Mouse (Mus musculus): Measurements from ENCODE around the gene Thap12. TPM values are rescaled to one million over a fixed set of nuclear protein-coding genes. Genes with fewer than 3 reads are reported as not detected.
A peak's percentile ranks its signal among the peaks of the same experiment; 100 is the strongest.

The Thap12 gene
- total RNA-seq (2021): 10 to 100 TPM; 74.8 to 77.7 TPM
- long read RNA-seq, experiment 1, transcript Thap12-201 (5 exons, 3,723 nt): major isoform, 50 of 93 reads
- long read RNA-seq, experiment 1, transcript Thap12-202 (6 exons, 1,123 nt): minor isoform, 20 of 93 reads
- long read RNA-seq, experiment 1, partial matches to known transcripts: 17 of 93 reads
- long read RNA-seq, experiment 1, other reads (novel, unspliced or antisense): 2 of 93 reads
- long read RNA-seq, experiment 2, transcript Thap12-202 (6 exons, 1,123 nt): minor isoform, 15 of 89 reads
- long read RNA-seq, experiment 2, transcript Thap12-201 (5 exons, 3,723 nt): major isoform, 57 of 89 reads
- long read RNA-seq, experiment 2, partial matches to known transcripts: 0 of 89 reads
- long read RNA-seq, experiment 2, other reads (novel, unspliced or antisense): 16 of 89 reads

DNA sequence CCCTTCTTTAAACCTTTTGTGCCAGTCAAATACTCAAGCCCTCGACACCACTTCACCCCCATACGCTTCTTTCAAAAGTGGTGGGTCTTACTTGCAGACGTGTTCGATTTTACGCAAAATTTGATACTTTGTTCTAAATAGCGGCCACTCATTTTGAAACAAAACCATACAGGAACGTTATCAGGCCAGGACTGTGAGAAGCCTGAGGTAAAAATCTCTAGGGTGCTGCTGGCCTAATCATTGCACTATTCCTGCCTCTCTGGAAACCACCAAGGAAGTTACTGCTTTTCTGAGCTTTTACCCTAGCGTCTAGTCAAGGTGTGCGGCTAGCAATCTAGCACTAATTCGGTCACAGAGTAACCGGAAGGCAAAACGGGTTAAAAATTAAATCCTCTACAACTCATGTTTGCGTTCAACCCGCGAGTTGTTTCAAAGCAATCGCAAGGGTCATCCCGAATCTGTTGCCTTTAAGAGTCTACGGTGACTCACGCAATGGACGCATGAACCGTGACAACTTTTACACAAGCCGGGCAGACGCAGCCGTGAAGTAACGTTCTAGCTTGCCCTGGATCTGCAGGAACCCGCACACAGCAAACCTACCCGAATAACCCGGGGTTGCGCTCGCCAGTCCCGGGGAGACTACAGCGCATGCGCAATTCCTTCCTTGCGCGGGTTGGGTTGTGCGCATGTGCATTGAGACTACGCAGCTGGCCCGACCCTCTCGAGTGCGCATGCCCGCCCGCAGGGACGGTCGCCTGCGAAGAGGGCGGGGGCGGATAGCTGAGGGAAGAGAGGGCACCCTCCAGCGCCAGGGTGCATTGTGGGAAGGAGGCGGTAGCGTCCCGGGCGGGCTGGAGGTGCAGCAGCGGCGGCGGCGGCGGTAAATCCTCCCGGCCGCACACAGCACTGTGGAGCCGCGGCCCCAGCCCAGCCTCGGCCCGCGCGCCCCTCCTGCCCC, at the start of gene Thap12:
Gene Thap12, plus strand, starts transcription at position 821 of the 958 bp plus-strand sequence.
- peak; percentile 99 for DNase-seq

DNA sequence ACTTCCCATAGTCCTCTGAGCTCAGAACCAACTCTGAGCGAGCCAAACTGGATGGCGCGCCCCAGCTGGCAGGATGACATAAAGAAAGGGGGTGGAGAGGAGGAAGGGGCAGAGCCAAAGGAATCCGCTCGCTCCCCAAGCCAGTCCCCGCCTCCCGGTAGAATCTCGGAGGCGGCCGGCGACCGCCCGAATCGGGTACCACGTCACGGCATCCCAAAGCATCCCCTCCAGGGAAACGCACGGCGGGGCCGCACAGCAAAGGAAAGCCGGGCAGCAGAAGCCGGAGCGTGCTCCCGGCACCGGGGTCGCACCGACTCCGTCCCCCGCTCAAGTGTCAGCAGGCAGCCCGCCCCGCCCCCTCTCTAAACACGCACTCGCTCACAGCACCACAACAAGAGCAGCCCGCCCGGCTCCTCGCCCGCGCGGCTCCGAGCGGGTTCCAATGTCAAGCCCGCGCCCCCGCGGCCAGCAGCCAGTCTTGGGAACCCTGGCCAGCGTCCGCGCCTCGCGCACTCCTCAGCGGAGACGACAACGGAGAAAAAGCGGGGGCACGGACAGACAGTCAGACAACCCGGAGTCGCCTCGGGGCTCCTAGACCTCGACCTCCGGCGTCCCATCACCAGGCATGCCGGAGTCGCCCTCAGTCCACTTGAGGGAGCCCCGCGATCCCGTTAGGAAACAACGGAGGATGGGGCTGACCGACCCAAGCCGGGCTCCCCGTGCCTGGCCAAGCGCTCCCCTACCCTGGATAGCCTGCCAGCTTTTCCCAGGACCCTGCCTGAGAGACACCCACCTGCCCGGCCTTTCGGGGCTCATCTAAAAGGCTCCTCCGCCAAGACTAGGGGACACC, 47.0 kb upstream of the Thap12 start:
- DNase-seq: peak; percentile 80

DNA sequence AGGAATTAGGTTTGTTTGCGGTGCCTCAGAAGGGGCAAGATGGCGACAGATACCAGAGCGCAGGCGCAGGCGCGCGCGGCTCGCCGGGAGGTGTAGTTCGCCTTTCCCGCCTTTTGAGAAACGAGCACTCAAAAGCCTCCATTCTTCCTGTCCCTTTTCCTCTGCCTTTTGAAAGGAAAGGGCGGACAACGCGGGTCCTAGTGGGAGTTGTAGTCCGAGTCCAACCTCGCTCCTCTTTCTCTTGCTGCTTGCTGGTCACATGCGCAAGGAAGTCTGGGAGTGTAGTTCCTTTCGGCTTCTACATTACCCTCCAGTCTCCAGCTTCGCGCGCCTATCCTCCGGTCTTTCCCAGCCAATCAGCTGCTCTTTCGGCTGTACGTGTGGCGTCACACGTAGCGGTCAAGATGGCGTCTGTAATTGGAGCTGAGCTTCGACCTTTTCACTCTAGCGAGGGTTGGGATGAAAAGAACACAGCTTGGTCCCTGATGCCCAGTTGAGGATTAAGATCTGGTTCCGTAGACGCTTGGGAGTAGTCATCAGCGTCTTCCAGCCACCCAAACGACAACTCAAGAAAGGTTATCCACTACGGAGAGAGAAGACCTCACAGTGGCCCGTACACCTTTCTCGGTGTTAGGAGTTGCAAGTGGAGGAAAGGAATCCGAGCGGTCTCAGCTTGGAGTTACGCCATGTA, 46.2 kb upstream of the Thap12 start, which contains the start of gene Emsy:
Gene Emsy, minus strand, starts transcription at position 253 of the 691 bp plus-strand sequence.
- peak; percentile 84 for DNase-seq

GRCm38 (mm10) chr7:98665166-98665565, 37.7 kb upstream of the Thap12 start:
- DNase-seq: no peak

DNA sequence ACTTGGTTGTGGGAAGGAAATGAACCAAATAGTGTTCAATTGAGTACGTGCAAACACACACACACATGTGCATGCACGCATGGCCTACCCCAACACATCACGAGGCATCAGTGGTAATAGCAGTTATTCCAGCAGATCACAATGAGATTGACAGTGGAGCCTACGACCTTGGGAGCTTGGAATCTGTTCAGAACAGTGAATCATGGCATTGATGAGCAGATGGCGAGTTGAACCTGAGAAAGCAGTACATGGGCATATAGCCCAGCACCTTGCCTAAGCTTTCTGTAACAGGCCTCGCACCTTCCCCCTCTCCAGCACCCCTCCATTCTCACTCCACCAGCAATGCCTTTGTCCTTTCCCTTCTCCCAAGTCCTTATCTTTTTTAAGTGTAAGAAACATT, 37.2 kb upstream of the Thap12 start:
- no peak for DNase-seq

- no peak for DNase-seq
These were observed 34.8 kb upstream of the Thap12 start for GRCm38 (mm10) chr7:98667956-98668746.

- no peak for DNase-seq
These were observed 32.1 kb upstream of the Thap12 start for GRCm38 (mm10) chr7:98670831-98671230.

GRCm38 (mm10) chr7:98671416-98671815, 31.5 kb upstream of the Thap12 start:
- DNase-seq: no peak

GRCm38 (mm10) chr7:98672241-98672955, 30.5 kb upstream of the Thap12 start:
- peak; percentile 50 for DNase-seq

- DNase-seq: no peak
These were observed 28.6 kb upstream of the Thap12 start for GRCm38 (mm10) chr7:98674344-98674743.

- DNase-seq: no peak
These were observed 25.4 kb upstream of the Thap12 start for GRCm38 (mm10) chr7:98677511-98677910.

DNA sequence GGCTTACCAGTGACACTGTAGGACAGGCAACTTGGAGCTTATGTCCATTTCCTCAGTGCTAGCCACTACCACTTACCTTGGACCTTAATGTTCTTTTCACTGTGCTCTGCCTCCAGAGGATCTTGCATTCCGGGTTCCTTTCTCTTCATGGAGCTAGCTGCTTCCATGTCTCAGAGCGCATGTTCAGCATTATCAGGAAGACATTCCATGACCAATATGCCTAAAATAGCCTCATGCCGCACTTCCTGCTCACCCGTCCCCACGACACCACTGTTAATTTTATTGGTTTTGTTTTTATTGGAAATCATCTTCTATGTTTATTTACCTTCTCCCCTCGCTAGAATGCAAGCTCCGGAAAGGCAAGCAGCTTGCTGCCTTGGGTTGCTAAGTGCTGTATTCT, 24.5 kb upstream of the Thap12 start:
- DNase-seq: no peak

DNA sequence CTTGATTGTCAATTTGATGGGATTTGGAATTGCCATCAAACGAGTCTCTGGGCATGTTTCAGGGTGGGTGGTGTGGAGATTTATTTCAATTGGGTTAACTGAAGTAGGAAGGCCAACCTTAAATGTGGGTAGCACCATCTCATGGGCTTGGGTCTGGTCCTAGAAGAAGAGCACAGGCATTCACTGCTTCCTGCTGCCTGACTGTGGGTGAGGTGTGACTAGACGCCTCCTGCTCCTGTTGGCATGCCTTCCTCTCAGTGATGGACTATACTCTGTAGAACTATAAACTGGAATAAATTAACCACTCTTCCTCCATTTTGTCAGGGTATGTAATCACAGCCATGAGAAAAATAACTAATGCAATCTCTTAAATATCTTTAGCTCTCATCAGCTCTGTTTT, 22.2 kb upstream of the Thap12 start:
- DNase-seq: no peak

DNA sequence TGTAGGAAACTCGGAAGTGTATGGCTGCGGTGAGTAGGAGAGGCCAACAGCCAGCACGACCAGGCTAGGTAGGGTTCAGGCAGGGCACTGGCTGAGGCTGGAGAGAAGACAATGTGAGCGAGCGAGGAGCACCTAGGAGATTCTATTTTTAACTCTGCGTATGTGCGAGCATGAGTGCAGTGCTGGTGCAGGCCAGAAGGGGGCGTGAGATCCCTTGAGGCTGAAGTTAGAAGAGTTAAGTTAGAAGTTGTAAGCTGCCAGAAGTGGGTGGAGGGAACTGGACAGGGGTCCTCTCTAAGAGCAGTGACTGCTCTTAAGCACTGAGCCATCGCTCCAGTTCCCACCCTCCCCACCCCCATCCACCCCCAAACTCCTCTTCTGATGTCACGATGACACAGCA, 20.1 kb upstream of the Thap12 start:
- no peak for DNase-seq

DNA sequence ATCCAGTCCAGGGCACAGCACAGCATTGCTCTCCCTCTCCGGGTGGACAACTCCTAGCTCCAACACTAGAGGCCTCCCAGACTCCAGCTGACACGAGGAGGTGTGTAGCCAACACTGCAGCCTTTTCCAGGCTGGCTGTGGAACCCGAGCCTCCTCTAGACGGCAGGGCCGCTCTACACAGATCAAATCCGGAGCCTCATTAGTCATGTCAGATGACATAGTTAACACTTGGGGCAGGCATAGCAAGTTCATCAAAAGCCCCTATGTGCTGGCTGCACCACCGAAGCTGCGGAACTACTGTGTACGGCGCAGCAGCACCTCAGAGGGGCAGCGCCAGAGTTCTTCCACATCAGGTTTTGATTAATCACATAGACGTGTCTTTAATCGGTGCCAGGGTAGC, 17.0 kb upstream of the Thap12 start:
- peak; percentile 45 for DNase-seq

DNA sequence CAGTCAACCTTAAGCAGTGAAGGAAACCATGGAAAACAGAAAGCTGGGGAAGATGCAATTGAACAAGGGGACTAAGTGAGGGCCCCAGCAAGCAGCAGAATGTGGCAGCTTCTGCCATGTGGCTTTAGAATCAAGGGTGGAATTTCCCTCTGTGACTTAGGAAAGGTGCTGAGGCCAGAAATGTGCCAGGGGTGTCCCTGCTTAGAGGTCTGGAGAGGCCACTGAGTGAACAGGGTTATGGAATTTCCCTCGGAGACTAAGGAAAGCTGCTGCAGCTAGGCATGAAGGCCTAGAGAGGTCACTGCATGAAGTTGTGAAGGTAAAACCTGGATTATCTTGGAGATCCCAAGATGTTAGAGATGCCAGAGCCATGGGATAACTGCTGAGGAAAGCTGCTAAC, 12.8 kb upstream of the Thap12 start:
- DNase-seq: no peak

DNA sequence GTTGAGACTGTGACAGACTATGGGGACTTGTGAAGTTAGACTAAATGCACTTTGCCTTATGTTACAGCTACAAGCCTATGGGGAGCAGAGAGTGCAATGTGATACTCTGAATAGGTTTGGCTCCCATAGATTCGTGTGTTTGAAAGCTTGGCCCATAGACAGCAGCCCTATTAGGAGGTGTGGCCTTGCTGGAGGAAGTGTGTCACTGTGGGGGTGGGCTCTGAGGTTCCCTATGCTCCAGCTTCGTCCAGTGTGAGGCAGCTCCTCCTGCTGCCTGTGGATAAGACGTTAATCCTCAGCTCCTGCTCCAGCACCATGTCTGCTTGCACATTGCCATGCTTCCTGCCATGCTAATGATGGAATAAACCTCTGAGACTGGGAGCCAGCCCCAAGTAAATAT, 12.1 kb upstream of the Thap12 start:
- no peak for DNase-seq

DNA sequence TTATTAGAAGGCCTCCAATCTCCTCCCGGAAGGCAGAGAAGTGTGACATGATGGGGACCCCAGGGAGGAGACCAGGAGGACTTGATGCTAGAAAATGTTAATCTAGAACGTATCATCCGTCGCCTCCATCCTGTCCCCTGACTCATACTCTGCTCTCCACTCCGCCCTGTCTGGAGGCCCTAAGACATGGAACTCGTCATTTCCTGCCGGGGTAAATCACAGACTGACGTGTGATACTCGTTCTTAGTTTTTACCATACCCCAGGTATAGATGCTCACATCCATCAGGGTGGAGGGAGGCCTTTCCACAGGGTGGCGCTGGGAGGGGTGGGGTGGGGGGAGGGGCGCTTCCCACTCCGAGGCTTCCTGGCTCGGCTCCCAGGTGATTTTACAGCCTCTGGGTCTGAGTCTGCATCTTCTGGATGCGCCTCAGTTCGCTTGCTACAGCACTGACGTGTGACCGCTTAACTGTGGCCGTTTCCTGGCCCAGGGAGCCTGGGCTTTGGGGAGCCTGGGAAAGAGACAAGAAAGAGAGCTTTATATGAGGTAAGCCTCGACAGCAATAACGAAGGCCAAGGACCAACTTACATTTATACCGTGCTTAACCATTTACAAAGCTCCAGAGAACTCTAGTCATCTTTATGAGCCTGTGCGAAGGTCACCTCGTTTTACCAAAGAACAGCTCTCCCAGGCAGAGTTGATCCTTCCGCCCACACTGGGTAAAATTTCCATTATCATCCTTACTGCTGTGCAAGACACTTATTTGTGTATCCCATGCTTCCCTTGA, 9.9 kb upstream of the Thap12 start:
- peak; percentile 51 for DNase-seq

- no peak for DNase-seq
These were observed 8.9 kb upstream of the Thap12 start for GRCm38 (mm10) chr7:98694046-98694445.
